Mouse (Mus musculus): ENCODE data around the gene Ttc12.

Gene Ttc12

DNA sequence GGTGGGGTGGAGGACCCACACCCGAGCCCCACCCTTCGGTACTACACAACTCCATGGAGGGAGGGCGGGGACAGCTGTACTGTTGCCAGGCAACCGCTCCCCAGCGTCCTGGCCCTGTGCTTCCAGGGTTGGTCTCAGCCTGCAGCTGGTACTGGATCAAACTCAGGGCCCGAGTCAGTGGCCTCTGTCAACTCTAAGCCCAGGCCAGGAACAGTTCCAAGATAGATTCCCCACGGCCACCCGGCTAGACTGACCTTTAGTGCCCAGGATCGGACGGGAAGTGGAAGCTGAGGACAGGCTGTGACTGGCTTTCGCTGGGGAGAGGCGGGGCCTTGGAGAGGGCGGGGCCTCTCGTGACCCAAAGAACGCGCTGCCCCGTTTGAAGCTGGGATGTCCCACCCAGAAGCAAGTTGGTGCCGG lies at the start of gene Ttc12:
Gene Ttc12 (minus strand): TSS at position 334 of the 420 bp plus-strand sequence.
- DNase-seq: peak; percentile 84 to 91

DNA sequence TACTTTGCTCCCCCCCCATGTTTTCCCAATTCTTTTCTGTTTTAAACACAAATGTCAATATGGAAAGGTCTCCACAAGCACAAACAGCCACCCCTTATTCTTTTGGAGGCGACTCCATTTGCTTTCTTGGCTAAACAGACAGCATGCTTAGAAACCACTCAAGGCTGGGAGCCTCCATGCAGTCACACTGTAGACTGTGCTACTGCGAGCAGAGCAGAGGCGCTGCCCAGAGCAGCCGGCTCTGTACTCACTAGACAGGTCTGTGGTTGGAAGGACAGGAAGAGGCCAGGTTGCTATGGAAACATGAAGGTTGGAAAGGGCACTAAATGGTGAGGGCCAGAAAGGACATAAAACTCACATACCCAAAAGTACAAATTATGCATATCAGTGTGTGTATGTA lies 48.9 kb upstream of the Ttc12 start:
- no peak for DNase-seq

DNA sequence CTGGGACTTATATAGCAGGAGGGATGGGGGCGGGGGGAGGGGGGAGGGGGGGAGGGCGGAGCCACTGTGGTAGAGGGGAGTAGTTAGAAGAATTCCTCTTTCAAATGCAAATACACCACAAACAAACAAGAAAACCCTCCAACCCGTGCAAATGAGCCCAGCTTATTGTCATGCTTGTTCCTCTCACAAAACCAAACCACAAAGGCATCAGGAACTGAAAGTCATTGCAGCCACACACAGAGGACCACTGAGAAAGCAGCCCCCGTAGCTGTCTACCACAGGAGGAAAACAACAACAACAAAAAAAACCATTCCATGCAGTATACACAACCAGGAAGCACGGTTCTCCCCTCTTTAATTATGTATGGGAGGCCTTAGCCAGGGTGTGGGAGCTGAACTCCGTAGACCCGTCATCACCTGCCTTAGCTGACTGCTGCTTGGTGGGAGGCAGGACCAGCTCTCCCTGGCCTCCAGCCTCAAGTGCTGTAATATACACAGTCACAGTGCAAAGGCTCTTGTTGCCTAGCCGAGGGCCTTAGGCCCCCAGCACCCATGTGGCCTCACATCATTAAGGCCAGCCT lies 48.0 kb upstream of the Ttc12 start:
- no peak for DNase-seq

DNA sequence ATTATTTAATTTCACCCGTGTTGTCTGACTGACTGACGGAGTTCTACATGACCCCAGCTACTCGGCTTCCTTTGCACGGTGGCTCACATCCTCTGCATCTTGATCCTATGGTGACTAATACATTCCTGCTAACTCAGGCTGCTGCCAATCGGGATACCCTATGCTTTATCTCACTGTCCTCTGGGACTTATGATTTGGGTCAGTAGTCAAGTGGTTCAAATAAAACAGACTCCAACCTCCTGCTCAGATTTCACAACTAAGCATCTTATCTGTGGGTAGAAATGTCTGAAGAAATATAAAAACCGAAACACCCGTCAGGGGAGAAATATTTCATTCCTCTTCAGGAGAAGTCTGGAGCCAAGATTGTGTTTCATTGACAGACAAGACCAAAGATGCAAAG lies 47.4 kb upstream of the Ttc12 start:
- no peak for DNase-seq

DNA sequence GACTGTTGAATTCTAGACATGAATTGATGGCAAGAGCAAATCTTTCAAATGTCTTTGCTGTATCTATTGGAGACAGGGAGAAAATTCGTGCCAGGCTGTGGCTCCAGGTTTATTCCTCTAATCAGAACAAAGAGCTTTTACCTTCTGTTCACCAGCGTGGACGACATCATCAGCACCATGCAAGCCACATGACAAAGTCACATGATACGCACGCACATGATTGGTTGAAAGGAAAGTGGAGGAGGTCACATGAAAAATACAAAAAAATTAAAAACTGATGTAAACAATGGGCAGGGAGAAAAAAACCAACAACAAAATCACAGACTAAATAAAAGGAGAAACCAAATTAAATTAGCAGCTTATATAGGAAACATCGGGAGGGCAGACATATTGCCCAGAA lies 45.8 kb upstream of the Ttc12 start:
- DNase-seq: no peak

DNA sequence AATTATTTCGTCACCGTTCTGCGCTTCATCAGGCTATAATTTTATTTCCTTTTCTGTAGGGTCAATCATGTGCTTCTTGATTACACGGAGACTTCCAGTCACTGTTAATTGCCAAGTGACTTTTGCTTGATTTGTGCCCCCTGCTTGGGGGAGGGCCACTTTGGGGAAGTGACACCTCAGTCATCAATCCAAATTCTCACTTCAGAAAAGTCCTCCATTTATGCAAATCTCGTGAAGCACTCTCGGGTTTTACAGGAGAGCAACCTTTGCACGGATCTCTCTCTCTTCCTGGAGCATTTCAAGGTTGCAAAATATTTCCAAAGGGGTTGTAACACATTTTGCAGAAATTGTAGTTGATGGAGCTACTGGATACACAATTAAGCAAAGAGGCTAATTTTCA lies 45.2 kb upstream of the Ttc12 start:
- DNase-seq: no peak

DNA sequence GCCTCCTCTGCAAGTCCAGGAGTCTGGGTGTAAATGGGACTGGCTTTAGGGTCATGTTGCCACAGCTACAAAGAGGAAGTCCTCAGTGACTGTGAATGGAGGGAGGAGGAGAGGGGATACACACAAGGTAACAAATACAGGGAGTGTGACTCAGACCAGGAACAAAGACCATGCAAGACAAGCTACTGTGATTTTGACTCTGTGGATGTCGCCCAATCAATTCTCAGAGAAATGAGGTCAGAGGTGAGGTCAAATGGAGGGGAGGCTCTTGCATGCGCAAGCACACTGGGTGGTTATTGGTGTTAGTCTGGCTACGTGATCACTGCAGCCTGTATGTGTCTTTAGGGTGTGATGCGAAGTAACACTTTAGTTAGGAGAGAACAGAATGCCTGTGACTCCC lies 44.7 kb upstream of the Ttc12 start:
- DNase-seq: no peak

DNA sequence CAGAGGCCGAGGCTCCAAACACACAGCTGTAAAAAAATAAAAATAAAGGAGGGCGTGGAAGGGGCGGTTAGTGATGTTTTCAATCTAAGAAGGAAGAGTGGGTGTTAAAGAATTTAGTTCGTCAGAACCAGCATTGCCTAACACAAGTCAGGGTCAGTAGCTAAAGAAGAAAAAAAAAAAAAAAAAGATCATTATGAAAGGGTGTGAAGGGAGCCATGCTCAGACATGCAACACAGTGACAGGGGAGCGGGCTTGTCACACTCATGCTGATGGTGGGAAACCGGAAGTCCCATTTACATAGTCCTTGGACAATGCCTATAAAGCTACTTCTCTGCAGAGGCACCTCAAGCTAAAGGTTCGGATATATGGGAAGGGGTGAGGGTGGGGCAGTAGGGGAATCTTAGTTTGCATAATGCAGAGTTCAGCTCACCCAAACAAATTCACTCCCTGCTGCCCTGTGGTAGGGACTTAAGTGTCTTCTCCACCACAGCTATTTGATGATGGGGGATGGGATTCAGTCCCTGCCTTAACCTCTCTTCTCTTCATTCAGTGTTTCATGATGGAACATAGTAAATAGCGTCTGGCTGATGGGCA lies 43.4 kb upstream of the Ttc12 start:
- DNase-seq: no peak

DNA sequence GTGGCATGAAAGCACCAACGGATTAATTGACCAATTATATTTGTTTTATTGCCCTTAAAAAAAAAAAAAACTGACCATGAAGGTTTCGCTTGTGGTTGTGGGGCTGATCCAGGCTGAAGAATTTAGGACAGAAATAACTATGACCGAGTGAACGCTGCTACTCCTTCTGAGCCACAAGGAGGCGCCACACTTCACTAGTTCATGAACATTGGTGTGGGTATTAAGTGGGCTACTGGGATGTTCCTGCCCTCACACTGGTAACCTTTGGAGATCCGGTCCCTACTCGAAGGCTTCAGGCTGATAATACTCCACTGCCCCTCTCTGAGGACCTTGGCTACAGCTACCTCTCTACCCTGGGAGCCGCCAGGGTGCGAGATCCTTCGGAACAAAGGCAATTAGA lies 42.9 kb upstream of the Ttc12 start:
- DNase-seq: peak; percentile 59 to 65

DNA sequence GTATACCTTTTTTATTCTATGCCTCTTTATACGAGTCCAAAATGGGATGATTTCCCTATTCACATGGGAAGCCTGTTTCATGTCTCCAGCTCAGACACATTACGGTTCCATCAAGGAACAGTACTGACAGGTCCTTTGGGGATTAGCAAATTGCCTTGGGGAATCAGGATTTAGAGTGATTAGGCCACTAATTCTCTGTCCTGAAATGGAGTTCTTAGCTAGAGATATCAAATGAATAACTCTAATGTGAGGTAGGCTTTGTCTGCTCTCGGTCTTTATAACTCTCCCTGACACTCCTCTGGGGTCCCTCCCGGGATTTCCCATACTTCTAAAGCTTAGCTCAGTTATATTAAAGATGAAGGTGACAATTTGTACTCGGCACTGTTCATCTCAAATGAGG lies 42.0 kb upstream of the Ttc12 start:
- DNase-seq: no peak

DNA sequence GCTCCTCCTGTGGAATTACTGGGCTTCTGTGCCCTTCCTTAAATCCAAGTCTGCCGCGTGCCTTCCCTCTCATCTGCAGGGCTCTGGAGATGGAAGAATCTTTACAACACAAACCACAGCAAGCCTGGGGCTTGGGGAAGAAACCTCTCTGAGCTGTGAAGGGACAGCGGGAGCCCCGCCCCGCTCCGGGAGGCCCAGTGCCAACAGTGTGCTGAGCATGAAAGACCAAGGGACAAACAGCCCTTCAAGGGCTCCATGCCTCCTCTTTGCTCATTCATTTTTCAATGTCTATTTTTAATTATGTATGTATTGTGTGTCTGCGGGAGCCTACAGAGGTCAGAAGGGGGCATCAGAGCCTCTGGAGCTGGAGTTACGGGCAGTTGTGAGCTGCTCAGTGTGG lies 41.3 kb upstream of the Ttc12 start:
- no peak for DNase-seq

DNA sequence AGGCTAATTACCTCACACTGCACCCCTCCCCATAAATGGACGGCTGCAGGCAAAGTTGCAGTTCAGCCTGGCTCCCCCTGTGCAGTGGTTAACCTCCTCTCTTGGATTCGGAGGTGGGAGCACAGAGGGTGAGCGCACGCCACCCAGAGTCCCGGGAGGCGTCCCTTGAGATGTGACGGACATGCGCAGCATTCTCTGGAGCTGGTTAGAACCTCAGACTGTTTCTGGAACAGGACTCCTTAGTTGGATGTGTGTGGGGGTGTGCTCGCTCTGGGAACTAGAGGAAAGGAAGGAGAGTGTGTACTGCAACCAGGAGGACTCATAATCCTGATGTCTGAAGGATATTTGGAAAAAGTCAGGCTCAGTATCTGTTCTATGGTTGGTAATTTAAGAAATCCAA lies 38.7 kb upstream of the Ttc12 start:
- DNase-seq: no peak

DNA sequence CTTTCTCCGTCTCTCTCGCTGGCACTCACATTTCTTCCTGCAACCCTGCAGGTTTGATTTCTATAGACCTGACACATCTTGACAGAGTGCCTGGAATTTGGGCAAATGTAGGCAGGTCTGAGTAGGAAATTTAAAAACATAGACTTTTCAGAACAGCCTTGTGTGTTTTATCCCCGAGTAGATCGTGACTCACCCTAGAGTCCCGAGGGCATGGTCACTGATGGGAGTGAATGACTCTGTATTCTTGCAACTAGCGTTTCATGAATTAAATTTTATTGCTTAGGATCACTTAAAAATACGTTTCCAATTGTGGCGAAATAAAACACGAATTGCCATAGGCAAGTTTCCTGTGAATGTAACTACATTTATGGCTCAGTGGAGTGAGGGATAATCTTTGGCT lies 37.9 kb upstream of the Ttc12 start:
- no peak for DNase-seq

DNA sequence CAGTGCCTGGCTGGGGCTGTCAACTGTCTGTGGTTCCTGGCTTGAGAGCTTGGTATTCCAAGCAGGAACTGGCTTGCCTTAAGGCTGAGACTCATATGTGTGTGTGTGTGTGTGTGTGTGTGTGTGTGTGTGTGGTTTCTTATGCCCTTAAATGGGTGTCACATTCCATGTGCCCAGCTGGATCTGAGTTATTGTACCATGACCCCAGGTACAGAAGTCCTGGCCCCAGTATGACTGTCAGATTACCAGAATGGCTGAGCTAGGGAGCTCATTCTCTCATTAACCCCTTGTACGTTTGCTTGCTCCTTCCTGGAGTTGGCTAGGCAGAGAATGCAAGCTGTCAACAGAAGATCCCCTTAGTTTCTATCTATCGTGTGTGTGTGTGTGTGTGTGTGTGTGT lies 28.3 kb upstream of the Ttc12 start:
- peak; percentile 26 to 37 for DNase-seq

DNA sequence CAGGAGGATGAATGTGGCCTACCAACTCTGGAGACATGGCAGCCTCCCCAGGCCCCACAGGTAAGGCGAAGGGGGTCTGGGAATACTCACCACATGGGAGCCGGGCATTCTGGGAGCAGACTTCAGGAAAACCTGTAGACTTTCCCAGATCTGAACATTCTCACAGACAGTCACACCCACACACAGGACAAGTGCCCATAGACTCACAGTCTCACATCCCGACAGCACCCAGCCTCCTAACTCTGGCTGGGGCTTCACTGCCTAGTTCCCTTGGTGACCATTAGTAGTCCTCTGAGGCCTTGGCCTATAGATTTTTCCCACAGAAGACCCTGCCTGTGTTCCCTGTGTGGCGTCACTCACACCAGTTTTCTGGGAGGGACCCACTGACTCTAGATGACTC lies 24.6 kb upstream of the Ttc12 start:
- no peak for DNase-seq

DNA sequence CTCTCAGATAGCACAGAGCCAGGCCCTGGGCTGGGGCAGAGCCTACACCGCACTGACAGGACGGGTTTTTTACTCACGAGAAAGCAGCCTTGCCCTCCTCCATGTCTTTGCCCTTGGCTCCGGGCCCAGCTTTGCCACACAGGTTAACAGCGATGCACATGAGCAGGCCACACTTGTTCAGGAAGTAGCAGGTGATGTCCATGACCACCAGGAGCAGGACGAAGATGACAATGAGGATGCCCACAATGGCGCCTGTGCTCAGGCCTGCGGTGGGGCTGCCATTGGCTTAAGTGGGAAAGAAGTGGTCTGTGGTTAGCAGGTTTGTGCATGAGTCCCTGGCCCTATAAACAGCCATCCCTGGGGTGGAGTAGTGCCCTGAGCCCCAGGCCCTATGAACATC lies 23.6 kb upstream of the Ttc12 start:
- DNase-seq: no peak

DNA sequence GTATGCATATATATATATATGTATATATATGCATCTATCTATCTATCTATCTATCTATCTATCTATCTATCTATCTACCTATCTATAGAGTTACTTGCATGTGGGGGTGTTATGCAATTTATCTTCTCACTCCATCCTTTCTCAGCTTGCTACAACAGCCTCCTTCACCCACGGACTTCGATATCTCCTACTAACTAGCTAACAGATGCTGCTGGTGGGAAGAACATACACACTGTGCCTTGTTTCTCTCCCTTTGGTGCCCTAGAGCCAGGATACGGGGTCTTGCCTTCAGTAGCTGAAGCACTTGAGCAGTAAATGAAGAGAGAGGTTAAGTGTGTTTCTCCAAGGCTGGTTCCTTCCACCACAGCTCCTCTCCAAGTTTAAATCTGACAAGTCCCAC lies 23.1 kb upstream of the Ttc12 start:
- no peak for DNase-seq

DNA sequence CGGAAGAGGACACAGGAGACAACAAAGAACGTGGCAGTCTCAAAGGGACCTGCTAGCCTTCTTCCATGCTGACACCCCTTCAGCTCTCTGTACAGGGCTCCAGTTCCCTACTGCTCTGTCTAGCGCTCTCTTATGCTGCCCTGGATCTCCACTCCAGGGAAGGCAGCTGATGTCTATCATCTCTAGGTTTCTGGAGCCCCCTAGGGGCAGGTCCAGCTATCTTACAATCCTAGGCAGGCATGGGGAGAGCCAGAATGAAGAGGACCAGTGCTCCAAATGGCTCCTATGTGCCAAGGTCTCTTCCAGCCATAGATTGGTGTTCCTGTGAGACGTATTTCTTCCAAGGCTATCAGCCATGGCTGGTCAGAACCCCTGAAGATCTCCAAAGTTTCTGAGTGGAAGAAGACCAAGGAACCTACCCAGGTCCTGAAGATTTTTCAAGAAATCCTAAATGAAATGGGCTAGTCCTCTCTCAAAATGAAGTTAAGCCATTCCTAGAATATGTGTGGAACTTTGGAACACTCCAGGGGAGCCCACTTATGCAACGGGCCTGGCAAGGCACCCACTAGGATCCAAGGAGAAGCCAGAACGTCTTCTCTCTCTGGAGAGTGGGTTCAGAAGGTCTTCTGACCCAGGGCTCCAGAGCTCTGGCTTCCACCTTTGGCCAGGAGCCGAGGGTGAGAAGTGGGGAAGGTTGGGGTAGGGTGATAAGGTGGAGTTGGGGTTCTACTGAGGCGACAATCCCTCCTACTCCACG lies 22.0 kb upstream of the Ttc12 start:
- no peak for DNase-seq

DNA sequence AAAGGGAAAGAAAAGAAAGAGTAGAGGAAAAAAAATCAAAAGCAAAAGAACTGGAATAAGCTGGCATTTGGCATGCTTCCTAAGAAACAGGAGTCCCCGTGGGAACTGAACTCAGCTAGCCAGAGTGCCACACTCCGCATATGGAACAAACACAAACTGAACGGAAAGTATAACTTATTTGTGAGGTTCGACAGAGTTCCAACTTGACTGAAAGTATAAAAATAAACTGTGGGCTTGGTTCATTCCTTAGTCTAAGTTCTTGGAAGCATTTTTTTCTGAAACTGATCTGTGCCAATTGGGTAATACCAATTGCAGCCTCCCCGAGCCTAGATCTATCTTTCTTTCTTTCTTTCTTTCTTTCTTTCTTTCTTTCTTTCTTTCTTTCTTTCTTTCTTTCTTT lies 18.6 kb upstream of the Ttc12 start:
- DNase-seq: no peak

DNA sequence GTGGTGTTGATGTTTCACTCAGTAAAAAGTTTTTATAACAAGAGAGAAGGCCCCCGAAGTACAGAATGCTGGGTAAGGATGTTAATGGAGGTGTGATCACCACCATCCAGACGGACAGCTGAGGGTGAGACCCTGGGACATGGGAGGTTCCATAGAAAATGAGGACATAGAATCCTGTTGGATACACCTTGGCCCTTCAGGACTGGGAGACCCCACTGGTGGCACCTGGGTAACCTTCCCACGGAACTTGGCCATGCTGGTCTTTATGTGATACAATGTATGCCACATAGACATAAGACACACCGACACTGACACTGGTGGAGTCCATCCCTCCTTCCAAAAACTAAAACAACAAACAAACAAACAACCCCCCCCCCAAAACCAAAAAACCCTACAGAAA lies 16.2 kb upstream of the Ttc12 start:
- DNase-seq: no peak

DNA sequence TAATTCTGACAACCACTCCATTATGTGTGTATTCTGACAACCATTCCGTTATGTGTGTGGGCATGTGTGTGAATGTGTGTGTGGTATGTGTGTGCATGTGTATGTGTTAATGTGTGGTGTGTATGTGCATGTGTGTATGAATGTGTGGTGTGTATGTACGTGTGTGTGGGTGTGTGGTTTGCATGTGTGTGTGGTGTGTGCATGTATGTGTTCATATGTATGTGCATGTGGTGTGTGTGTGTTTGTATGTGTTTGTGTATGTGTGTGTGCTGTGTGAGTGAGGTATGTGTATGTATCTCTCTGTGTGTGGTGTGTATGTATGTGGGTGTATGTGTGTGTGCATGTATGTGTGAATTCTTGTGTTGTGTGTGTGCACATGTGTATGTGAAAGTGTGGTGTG lies 13.9 kb upstream of the Ttc12 start:
- DNase-seq: no peak

DNA sequence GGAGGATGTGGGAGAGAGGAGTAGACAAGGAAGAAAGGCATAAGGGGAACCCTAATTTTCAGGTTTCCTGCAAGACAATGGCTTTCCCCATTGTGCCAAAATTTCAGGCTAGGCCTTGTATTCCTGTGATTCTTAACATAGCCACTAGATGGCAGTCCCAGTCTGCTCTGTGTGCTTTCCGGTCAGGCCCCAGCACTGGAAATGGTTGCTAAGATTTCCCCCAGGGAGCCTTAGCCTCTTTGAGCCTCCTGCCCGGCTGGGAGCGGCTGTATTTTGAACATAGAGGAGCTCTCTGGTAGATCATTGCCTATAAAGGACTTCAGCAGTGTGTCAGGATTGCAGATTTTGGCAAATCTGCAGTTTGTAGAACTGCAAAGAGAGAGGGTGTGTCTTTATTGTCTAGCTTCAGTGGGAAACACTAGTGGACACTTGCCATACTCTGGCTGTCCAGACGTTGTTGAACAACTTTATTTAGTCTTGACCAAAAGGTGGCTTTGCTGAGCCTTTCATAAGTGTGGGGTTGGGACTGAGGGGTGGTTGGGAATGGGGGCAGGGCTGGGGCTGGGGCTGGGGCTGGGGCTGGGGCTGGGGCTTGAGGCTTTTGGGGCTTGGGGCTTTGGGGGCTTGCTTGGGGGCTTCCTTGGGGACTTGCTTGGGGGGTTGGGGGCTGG lies 8.1 kb upstream of the Ttc12 start:
- DNase-seq: peak; percentile 63 to 75

DNA sequence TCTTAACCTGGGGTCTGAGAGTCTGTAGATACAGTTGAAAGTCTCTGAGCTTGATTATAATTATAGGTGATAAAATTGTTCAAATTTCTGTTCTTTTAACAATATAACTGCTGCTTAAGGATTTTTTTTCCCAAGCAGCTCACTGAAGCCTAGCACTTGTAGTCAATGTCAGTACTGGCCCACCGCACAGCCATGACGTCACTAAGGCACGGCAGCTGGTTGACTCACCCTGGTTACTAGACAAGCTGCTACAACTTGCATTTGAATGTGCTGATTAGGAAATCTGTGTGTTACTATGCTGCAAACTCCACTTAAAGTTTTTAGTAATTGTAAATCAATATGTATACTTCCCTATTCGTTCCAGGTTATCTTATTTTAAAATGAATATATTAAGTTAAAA lies 4.6 kb upstream of the Ttc12 start:
- no peak for DNase-seq
